Mouse (Mus musculus): Measurements from ENCODE around the gene Mat2b.

DNA sequence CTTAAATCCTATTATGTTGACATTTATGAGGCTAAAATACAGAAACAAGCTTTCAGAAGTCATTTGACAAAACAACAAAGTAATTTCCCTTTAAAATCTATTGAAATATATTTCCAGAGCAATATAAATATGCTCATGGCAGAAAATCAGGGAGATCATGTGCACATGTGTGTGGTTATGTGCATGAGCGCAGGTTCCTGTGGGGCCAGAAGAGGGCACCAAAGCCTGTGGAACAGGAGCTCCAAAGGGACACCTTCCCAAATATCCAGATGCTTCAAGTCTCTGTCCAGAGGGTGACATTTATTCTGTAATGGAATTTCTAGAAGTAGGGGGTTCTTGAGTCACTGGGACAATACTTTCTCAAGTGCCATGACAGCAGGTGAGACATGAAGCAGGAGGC is 17.8 kb downstream of the Mat2b start:
- 0 out of 2 replicates have a peak, but pooled peaks have one; percentile 4 for TF ChIP-seq CTCF (IDR thresholded peaks at IDR 0.05; ENCODE audit: low read depth, low read length)
- TF ChIP-seq TAL1 (conservative IDR thresholded peaks at IDR 0.05; ENCODE audit: low read depth, low read length), result no peak
- TF ChIP-seq GATA1 (IDR thresholded peaks at IDR 0.05; ENCODE audit: borderline replicate concordance, low read length), result no peak
